Mouse (Mus musculus): ENCODE data around the gene Cxcl2. TPM values are rescaled to one million over a fixed set of nuclear protein-coding genes. Genes with fewer than 3 reads are reported as not detected.

The Cxcl2 gene
- 0.78 and 0.82 TPM in 2 replicates for polyA plus RNA-seq (2012)

- TF ChIP-seq GATA1 (IDR thresholded peaks at IDR 0.05; ENCODE audit: low read length) (no peak), TAL1 (IDR thresholded peaks at IDR 0.05; ENCODE audit: low read length) (no peak)
- Histone ChIP-seq H3K9me3 (ENCODE audit: control insufficient read depth, low read length) (no peaks in the 10 kb centered on the region), H3K36me3 (ENCODE audit: control insufficient read depth) (no peaks in the 10 kb centered on the region), H3K4me3 (replicated peaks) (no peak within 1 kb of the TSS), H3K27me3 (ENCODE audit: control insufficient read depth) (peaks cover 14% of the 10 kb centered on the region), H3K4me1 (ENCODE audit: control insufficient read depth) (no peaks in the 10 kb centered on the region)
Measured at GRCm38 (mm10) chr5:90903339-90904020, at the start of gene Cxcl2. Gene Cxcl2 (plus strand): TSS chr5:90903871.

DNA sequence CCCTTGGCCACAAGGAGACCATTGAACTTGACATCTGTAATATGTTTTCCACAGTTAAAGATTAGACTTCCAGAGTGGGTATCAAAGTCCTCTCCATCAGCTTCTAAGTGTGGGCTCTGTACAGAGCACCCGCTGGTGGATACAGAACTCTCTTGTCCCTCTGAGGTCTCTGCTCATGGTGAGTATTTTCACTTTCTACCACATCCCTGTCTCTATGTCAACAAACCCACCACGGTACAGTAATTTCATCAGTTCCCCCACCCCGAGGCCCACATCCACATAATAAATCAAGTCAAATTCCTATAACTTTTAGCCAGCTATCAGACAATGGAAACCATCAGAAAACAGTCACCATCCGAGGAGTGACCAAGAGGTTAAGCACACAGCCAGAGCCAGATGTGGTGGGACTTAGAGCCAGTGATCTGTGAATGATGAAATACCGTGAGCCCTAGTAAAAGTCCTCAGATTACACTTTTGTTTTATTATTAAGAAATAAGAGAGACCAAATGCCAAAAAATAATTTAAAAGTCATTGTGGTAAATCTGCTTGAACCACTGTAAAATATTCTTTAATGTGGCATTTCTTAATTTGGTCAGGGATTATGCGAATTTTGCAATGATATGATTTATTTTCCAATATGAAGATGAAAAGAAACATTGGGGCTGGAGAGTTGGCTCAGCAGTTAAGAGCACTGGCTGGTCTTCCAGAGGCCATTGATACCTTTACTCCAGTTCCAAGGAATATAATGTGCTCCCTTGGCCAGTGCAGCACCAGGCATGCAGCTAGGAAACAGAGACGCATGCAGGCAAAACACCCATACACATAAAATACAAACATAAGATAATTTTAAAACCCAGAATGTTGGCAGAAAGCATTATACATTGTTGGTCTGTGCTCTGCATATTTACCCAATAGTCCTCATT is 48.1 kb upstream of the Cxcl2 start:
- H3K9me3 ChIP-seq (ENCODE audit: control insufficient read depth, low read length), result peaks cover 9% of the 10 kb centered on the region
- no peaks in the 10 kb centered on the region for H3K36me3 ChIP-seq (ENCODE audit: control insufficient read depth)
- no peaks in the 10 kb centered on the region for H3K27me3 ChIP-seq (ENCODE audit: control insufficient read depth)
- no peaks in the 10 kb centered on the region for H3K4me1 ChIP-seq (ENCODE audit: control insufficient read depth)
- TF ChIP-seq GATA1 (IDR thresholded peaks at IDR 0.05; ENCODE audit: low read length), result no peak
- no peak for TF ChIP-seq TAL1 (IDR thresholded peaks at IDR 0.05; ENCODE audit: low read length)
- H3K4me3 ChIP-seq (replicated peaks), result no peak overlapping the region

DNA sequence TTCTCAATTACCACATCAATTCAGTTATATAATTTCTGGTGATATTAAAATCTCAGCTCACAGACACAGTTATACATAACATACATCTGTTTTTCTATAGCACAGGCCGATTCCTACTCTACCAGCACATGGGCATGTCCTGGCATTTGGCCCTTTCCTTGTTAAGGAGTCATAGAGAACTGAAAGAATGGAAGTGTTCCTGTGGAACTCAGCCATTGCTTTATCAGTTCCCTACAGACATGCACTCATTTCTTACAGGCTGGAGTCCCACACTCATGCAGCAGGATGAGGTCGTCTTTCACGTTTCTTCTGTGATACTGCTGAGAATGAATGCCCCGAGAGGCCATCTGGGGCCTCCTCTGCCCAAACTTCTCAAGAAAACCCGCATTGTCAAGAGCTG is 46.2 kb upstream of the Cxcl2 start:
- Histone ChIP-seq H3K27me3 (ENCODE audit: control insufficient read depth) (no peaks in the 10 kb centered on the region), H3K4me3 (replicated peaks) (no peak overlapping the region), H3K36me3 (ENCODE audit: control insufficient read depth) (no peaks in the 10 kb centered on the region), H3K4me1 (ENCODE audit: control insufficient read depth) (no peaks in the 10 kb centered on the region), H3K9me3 (ENCODE audit: control insufficient read depth, low read length) (peaks cover 7% of the 10 kb centered on the region; the same call in 1 of the 2 replicates)
- TF ChIP-seq GATA1 (IDR thresholded peaks at IDR 0.05; ENCODE audit: low read length) (no peak), TAL1 (IDR thresholded peaks at IDR 0.05; ENCODE audit: low read length) (no peak)

GRCm38 (mm10) chr5:90858429-90858828 is 45.2 kb upstream of the Cxcl2 start:
- TF ChIP-seq GATA1 (IDR thresholded peaks at IDR 0.05; ENCODE audit: low read length) (no peak), TAL1 (IDR thresholded peaks at IDR 0.05; ENCODE audit: low read length) (no peak)
- H3K4me3 ChIP-seq (replicated peaks), result no peak overlapping the region

DNA sequence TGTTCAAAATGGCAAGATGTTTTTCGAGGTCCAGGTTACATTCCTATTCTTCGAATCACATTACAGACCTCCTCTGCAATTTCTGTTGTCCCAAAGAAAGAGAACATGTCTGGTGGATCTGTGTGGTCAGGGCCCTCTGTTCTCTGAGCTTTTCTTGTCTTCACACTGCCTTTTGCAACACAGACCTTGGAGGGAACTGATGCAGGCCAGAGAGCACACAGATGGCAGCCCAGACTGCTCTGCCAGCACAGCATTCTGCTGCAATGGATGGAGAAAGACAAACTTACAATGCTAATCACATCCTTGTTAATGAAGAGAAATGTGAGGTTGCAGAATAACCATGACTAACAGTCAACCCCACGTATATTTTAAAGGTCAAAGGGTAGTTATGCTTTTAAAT is 44.6 kb upstream of the Cxcl2 start:
- Histone ChIP-seq H3K4me3 (replicated peaks) (no peak overlapping the region), H3K4me1 (ENCODE audit: control insufficient read depth) (no peaks in the 10 kb centered on the region), H3K9me3 (ENCODE audit: control insufficient read depth, low read length) (peaks cover 1% of the 10 kb centered on the region; the same call in 1 of the 2 replicates), H3K27me3 (ENCODE audit: control insufficient read depth) (no peaks in the 10 kb centered on the region), H3K36me3 (ENCODE audit: control insufficient read depth) (no peaks in the 10 kb centered on the region)
- no peak for TF ChIP-seq TAL1 (IDR thresholded peaks at IDR 0.05; ENCODE audit: low read length)
- no peak for TF ChIP-seq GATA1 (IDR thresholded peaks at IDR 0.05; ENCODE audit: low read length)

More at GRCm38 (mm10) chr5:90858429-90858828, 45.2 kb upstream of the Cxcl2 start:
- H3K27me3 ChIP-seq (ENCODE audit: control insufficient read depth), result no peaks in the 10 kb centered on the region
- H3K4me1 ChIP-seq (ENCODE audit: control insufficient read depth), result no peaks in the 10 kb centered on the region
- H3K9me3 ChIP-seq (ENCODE audit: control insufficient read depth, low read length), result peaks cover 4% of the 10 kb centered on the region; the same call in 1 of the 2 replicates
- H3K36me3 ChIP-seq (ENCODE audit: control insufficient read depth), result no peaks in the 10 kb centered on the region

- no peaks in the 10 kb centered on the region for H3K36me3 ChIP-seq (ENCODE audit: control insufficient read depth)
- no peak for TF ChIP-seq GATA1 (IDR thresholded peaks at IDR 0.05; ENCODE audit: low read length)
- H3K27me3 ChIP-seq (ENCODE audit: control insufficient read depth), result no peaks in the 10 kb centered on the region
- no peaks in the 10 kb centered on the region for H3K9me3 ChIP-seq (ENCODE audit: control insufficient read depth, low read length)
- H3K4me3 ChIP-seq (replicated peaks), result no peak overlapping the region
- H3K4me1 ChIP-seq (ENCODE audit: control insufficient read depth), result no peaks in the 10 kb centered on the region
Measured at GRCm38 (mm10) chr5:90861876-90862375, 41.7 kb upstream of the Cxcl2 start.

GRCm38 (mm10) chr5:90866770-90867169 is 36.9 kb upstream of the Cxcl2 start:
- Histone ChIP-seq H3K9me3 (ENCODE audit: control insufficient read depth, low read length) (no peaks in the 10 kb centered on the region), H3K4me1 (ENCODE audit: control insufficient read depth) (no peaks in the 10 kb centered on the region), H3K4me3 (replicated peaks) (no peak overlapping the region), H3K36me3 (ENCODE audit: control insufficient read depth) (no peaks in the 10 kb centered on the region), H3K27me3 (ENCODE audit: control insufficient read depth) (no peaks in the 10 kb centered on the region)
- no peak for TF ChIP-seq TAL1 (IDR thresholded peaks at IDR 0.05; ENCODE audit: low read length)
- no peak for TF ChIP-seq GATA1 (IDR thresholded peaks at IDR 0.05; ENCODE audit: low read length)

DNA sequence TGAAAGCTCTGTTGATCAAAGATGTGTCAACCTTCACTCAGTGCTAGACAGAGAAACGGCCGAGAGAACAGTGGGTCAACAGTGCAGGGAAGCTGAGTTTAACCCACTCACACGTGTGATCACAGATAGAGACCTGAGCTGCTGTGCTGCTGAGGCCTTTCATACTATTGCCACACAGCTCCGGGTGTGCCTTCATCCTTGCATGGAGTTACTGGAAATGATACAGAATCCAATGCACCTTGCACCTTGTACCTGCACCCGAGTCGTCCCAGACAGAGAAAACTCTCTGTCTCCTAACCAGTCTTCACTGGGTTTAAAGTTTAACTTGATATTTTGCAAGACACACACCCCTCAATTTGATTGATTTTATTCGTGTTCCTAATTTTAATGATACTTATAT is 31.3 kb upstream of the Cxcl2 start:
- H3K4me1 ChIP-seq (ENCODE audit: control insufficient read depth), result no peaks in the 10 kb centered on the region
- no peaks in the 10 kb centered on the region for H3K9me3 ChIP-seq (ENCODE audit: control insufficient read depth, low read length)
- H3K36me3 ChIP-seq (ENCODE audit: control insufficient read depth), result no peaks in the 10 kb centered on the region
- H3K27me3 ChIP-seq (ENCODE audit: control insufficient read depth), result no peaks in the 10 kb centered on the region
- TF ChIP-seq GATA1 (IDR thresholded peaks at IDR 0.05; ENCODE audit: low read length) (no peak), TAL1 (IDR thresholded peaks at IDR 0.05; ENCODE audit: low read length) (no peak)
- no peak overlapping the region for H3K4me3 ChIP-seq (replicated peaks)

DNA sequence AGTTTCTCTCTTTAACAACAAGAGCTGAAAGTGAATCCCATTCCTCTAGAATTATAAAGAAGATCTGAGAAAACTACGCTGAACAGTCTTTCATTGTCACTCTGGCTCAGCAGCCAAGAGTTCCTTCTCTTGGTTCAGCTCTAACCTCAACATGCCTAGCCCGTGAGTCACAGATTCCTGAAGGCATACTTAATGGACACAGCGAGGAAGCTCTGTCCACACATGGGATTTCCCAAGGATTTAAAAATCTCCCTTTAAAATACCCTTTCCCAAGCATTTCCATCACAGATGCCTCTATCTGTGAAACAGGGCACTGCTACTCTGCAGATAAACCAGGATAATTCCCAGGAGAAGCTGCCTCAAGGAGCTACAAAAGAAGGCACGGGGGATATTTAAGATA is 27.6 kb upstream of the Cxcl2 start:
- no peak overlapping the region for H3K4me3 ChIP-seq (replicated peaks)
- H3K27me3 ChIP-seq (ENCODE audit: control insufficient read depth), result no peaks in the 10 kb centered on the region
- TF ChIP-seq GATA1 (IDR thresholded peaks at IDR 0.05; ENCODE audit: low read length), result no peak
- TF ChIP-seq TAL1 (IDR thresholded peaks at IDR 0.05; ENCODE audit: low read length), result no peak
- no peaks in the 10 kb centered on the region for H3K9me3 ChIP-seq (ENCODE audit: control insufficient read depth, low read length)
- H3K4me1 ChIP-seq (ENCODE audit: control insufficient read depth), result no peaks in the 10 kb centered on the region
- H3K36me3 ChIP-seq (ENCODE audit: control insufficient read depth), result no peaks in the 10 kb centered on the region
